Mouse (Mus musculus) monocyte, adult 2 months (primary cell): ENCODE data around the gene Osbpl11.
A peak's percentile ranks its signal among the peaks of the same experiment; 100 is the strongest.
"Not testable (repeated sequence)": the region's sequence is repeated elsewhere in the genome, so short reads cannot be mapped to it uniquely, and the experiment has no call there.

Experiments
- DNase-seq, 2 experiments: peaks; one replicate each; pipeline ENCODE4 v3.0.0; 2022; ENCODE audit warnings: low spot score in 2 of 2, low read depth in 1 of 2

Osbpl11 gene

DNA sequence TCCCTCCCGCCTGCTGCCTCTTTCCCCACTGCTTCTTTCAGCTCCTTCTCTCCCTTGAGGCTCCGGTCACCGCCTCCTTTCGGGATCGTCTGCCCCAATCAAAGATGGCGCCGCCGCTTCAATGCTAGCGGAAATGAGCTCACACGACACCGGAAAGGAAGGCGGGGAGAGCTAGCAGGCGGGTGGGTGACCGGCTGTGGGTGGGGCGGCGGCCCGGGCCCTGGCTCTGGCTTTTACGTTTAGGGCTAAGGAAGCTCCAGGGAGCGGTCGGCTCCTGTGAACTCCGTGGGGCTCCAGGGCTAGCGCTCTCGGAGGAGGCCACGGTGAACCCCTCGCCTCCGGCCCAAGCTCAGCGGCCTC lies at the start of gene Osbpl11:
TSS of gene Osbpl11 (plus strand) at position 171 of the 360 bp plus-strand sequence.
- peak; percentile 85 to 89 for DNase-seq

DNA sequence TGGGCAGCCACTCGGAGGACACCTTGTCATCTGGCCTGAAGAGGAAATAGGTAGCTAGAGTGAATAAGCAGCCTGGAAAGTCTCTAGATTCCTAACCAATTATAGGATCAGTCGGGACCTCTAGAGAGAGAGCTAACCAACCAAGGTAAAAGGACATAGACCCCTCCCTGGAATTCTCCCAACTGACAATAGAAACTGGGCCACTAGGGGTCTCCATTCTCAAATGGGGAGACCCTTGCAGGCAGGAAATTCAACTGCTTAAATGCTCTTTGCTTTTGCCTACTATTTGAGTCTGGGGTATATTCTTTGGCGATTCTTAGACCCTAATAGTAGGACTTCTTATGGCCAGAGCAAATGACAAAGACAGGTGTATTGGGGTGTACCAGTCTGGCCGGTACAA lies 49.7 kb upstream of the Osbpl11 start:
- no peak for DNase-seq

DNA sequence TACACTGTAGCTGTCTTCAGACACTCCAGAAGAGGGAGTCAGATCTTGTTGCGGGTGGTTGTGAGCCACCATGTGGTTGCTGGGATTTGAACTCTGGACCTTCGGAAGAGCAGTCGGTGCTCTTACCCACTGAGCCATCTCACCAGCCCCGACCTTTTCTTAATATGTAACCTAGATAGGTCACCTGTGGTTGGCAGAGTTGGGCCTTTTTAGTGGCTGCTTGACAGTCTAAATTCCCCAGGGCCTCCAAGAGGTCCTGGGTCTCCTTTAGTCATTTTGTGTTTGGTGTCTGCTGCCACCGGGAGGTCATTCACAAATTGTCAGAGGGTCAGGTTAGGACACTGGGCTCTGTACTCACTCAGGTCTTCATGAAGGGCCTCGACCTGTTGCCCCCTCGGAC lies 45.8 kb upstream of the Osbpl11 start:
- DNase-seq: not testable (repeated sequence)

DNA sequence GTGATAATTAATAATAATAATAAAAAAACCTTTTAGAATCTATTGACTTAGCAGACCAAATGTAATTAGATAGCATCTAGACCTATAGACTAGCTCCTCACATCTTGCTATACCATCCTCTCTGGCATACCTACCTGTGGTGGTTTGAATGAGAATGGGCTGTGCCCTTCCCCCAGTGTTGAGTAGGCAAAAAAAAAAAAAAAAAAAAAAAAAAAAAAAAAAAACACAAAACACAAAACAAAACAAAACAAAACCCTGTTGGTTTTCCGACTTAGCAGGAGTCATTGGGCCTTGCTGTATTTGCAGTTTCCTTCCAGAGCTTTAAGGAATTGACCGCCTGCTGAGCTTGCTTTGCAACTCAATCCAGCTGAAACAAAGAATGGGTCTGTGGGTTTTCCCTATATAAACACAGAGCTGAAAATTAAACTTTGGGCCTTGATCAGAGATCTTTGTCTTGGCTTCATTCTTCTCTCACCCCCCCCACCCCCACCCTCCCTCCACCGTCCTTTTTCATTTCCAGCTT lies 43.1 kb upstream of the Osbpl11 start:
- no peak for DNase-seq

DNA sequence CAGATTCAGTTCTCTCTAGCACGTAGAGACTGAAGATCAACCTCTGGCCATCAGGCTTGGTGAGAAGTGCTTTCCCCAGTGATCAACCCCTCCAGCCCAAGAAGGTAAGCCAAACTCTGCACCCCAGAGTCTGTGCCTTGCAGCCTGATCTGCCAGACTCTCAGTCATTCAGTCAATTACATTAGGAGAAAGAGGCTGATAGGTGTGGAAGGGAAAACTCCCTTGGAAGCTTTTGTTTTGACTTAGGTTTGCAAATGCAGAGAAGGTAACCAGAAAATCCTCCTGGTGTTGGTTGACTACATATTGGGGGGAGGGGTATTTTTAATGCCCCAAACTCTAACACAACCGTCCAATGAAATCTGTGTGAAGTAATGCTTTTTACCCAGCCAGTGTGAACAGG lies 41.4 kb upstream of the Osbpl11 start:
- DNase-seq: no peak

DNA sequence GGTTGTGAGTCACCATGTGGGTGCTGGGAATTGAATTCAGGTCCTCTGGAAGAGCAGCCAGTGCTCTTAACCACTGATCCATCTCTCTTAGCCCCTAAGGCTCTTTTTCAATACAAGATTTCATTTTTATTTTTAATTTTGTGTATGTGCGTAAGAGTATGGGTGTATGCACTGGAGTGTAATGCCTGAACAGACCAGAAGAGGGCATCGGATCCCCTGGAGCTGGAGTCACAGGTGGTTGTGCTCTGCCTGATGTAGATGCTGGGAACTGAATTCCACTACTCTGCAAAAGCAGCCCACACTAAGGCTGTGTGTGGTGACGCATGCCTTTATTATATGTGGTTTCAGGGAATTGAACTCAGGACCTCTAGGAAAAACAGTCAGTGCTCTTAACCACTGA lies 38.7 kb upstream of the Osbpl11 start:
- DNase-seq: no peak

DNA sequence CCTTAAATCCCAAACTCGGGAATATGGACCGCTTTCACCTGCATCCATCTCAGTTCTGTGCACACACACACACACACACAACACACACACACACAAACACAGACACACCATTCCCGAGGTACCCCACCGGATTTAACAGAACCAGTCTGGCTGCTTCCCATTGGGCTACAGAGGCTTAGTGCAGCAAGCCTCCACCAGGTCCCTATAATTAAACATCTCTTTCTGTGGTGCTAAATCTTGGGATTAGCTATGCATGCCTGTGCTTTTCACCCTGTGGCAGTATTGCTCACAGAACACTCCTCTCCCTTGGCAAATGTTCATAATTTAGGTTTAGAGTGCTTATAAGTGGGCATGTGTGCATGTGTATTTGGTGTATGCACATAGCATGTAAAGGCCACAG lies 36.7 kb upstream of the Osbpl11 start:
- no peak for DNase-seq

DNA sequence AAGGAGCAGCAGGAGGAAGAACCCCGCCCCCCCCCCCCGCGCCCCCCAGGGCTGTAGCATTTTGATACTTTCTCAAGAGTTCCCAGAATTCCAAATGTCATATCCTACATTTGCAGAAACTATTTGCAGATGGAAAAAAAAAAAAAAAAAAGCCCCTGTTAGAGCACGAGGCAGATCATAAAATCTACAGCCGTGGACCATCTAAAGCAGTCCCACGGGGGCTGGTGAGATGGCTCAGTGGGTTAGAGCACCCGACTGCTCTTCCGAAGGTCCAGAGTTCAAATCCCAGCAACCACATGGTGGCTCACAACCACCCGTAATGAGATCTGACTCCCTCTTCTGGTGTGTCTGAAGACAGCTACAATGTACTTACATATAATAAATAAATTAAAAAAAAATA lies 34.0 kb upstream of the Osbpl11 start:
- not testable (repeated sequence) for DNase-seq

DNA sequence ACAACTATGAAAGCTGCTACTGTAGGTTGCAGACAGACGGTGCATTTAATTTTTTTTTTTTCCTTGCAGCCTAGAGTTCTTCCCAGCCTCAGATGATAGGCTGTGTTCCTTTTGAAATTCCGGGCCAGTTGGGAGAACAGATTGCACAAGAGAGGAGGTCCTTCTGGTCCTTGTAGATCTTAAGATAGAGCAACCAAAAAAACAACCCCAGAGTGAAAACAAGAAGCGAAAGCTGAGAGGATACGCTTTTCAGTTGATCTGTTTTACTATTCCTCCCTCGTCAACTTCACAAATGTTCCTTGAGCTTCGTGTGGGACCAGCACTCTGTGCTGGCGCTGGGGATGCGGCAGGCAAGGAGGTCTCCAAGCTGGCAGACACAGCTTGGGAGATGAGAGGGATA lies 33.3 kb upstream of the Osbpl11 start:
- DNase-seq: no peak

DNA sequence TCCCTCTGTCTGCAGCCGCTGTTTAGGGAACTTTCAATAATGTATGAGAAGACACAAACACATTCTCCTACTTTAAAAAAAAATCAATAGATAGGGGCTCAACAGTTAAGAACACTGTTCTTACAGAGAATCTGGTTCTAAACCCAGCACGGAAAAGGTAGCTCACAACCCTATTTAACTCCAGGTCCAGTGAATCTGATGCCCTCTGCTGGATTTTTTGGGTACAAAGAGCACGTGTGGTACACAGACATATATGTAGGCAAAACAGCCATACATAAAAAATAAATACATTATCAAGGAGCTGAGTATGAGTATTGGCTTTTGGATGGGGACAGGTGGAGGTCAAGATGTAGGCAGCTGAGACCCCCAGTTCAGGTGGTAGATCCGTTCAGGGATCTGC lies 29.9 kb upstream of the Osbpl11 start:
- DNase-seq: no peak

DNA sequence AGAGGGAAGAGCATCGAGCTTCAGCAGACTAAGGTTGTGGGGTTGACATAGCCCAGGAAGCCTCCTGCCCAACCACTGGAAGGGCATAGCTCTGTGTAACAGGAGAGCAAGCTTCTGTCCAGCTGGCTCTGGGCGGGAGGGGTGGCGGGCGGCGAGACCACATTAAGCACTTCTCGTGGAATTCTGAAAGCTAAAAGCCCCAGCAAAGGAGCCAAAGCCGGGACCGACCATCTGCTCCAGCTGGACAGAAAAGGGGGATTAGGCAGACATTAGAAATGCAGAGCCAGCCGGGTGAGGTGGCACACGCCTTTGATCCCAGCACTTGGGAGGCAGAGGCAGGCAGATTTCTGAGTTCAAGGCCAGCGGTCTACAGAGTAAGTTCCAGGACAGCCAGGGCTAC lies 26.9 kb upstream of the Osbpl11 start:
- DNase-seq: no peak

DNA sequence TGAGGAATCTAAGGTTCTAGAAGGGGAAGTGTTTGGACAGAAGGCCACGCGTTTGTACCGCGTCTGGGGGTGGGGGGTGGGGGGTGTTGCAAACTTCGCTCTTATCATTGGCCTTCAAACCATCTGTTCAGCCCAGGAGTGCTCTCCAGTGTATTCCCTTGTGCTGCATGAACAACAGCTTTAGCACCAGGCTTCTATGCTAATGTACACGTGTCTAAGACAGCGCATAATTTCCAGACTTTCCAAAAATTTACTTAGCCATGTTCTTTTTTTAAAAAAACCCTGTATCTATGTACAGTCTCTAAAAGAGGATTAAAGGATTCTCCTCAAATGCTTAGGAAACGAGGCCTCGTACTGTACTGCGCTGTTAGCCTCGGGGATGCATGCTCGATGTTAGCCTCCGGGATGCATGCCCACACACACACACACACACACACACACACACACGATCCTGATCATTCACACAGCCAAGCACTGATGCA lies 26.2 kb upstream of the Osbpl11 start:
- no peak for DNase-seq

DNA sequence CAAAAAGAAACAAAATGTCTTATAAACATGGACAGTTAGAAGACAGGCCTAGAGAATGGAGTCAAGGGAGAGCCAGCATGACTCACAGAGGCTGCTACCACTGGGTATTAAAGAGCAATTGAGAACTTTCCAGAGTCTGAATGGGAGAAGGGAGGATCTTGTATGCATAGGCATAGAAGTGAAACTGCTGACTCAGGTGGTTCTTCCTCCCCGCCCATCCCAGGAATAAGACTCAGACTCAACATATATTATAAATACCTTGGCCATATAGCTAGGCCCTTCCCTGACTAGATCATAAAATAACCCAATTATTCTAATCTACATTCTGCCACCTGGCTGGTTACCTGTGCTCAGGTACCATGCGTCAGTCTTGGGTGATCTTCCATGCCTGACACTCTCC lies 25.5 kb upstream of the Osbpl11 start:
- DNase-seq: no peak

DNA sequence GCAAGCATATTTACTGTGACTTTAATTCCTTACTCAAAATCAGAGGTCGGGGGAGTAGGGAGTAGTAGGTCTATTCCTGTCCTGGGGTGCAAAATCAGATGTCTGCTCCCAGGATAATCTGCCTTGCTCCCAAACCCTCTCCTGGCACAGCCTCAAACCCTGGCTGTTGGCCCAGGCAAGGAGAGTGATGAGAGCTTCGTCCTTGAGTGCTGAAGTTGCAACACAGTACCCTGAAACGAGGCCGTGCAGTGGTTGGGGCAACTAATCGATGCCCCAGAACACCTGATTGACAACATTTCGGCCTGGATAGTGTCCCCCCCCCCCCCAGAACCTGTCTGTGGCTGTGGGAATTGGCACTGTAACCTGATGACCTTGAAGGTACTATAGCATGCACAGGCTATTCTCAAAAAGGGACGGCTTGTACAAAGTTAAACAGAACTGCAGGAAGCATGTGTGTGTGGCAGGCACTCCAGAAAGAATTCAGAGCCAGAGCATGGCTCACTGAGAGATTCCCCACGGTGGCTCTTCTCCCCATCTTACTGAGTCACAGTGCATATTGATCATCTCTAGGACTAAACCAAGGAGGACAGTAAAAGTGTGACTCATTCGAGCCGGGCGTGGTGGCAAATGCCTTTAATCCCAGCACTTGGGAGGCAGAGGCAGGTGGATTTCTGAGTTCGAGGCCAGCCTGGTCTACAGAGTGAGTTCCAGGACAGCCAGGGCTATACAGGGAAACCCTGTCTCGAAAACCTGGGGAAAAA lies 21.4 kb upstream of the Osbpl11 start:
- no peak for DNase-seq

DNA sequence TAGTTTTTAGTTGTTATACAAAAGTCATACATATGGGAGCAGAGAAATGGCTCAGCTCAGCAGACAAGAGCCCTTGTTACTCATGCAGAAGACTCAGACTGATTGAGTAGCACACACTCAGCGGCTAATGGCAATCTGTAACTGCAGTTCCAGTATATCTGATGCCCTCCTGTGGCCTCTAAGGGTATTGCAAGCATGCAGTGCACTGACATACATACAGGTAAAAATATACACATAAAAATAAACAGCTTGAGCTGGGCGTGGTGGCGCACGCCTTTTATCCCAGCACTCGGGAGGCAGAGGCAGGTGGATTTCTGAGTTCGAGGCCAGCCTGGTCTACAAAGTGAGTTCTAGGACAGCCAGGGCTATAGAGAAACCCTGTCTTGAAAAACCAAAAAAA lies 18.6 kb upstream of the Osbpl11 start:
- DNase-seq: peak in 1 of 2 experiments; percentile 41

DNA sequence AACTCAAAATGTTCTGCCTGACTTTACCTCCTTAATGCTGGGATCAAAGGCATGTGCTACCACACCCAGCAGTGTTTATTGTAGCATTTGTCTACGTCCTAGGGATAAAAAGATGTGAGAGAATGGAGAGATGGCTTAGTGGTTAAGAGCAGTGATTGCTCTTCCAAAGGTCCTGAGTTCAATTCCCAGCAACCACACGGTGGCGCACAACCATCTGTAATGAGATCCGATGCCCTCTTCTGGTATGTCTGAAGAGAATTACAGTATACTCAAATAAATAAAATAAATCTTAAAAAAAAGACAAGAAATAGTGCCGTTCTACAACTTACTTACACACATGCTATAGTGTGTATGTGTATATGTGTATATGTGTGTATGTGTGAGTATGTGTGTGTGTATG lies 17.3 kb upstream of the Osbpl11 start:
- no peak for DNase-seq

DNA sequence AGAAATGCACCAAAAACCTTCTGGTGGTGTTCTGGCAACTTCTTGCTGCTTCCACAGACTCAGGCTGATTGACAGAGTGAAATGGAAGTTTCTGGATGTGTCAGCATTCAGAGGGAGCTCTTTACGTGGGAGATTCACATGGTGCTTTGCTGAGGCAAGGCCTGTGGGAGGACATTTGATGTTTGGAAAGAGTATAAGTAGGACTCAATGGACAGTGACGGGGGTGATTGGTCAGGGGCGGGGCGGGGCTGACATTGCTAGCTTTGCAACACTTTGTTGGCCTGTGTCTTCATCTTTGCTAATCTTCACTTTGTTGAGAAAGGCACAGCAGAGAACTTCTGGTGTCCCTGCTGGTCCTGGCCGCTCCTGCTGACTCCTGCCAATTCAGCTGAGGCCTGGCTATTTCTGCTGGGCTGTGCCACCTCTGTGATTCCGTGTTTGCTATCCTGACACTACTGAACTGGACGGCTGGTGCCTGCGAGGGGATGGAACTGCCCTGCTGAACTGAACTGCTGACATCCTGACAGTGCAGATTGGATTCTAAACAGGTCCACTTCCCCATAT lies 15.3 kb upstream of the Osbpl11 start:
- DNase-seq: no peak

DNA sequence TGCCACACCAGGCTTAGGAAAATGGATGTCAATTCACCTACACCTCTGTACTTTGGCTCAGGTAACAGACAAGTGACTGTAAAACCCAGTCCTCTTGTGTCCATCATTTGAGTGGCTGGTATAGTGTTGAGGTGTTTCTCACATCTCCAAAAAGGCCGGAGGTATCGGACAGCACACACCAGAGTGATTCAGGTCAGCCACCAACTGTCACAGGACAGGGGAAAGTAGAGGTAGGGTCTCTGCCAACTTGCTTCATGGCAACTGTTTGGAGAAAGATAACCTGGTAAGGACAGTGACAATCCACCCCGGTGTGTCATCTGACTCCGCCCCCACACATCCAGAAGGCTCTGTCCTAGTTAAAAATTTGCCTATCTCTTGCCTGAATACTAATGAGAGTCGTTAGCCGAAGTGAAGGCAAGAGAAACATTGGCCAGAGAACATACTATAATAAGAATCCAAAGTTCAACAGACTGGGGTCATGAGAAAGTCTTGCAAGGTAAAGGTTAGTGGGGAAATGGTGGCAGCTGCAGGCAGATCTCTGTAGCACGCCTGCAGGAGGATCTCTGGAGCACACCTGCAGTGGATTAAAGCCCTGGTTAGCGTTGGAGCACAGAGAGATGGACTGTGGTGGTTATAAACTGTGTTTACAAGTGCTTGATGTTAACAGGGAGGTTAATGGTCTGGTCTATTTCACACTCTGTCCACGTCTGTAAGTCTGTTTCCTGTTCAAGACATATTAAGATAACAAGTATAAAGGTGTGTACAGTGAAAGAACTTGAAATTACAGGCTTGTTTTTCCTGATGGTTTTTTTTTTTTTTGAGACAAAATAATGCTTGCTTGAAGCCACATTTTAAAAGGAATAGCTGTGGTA lies 13.9 kb upstream of the Osbpl11 start:
- no peak for DNase-seq

DNA sequence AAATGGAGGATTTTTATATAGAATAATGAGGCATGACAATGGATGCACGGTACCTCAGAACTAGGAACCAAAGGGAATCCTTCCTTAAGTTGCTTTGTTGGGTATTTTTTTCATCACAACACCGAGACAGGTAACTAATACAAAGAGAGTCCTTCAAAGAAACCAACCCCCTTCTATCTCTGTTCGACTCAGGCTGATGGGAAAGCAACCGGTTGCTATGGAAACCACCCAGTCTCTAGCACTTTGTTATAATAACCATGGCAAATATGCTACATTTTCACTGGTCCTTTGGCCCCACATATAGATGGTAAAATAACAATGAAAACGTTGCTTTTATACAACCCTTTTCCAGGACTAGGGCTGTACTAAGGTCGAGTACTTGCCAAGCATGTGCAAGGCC lies 13.1 kb upstream of the Osbpl11 start:
- DNase-seq: no peak

DNA sequence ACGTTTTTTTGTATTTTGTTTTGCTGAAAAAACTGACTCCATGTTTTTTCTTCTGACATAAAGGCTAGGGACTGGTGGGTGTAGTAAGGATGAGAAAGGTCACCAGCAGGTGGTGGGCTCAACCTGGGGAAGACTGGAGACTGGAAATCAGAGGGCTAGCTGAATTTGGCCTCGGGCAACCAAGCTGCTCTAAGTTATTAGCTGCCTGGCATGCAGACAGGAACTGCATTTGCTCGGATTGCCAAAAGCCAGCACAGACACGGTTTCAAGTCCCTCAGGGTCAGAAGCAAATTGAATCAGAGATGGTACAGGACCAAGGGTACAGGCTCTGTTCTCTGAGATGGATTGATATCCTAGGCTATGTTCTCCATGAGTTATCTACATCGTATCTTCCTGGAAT lies 11.7 kb upstream of the Osbpl11 start:
- DNase-seq: no peak

DNA sequence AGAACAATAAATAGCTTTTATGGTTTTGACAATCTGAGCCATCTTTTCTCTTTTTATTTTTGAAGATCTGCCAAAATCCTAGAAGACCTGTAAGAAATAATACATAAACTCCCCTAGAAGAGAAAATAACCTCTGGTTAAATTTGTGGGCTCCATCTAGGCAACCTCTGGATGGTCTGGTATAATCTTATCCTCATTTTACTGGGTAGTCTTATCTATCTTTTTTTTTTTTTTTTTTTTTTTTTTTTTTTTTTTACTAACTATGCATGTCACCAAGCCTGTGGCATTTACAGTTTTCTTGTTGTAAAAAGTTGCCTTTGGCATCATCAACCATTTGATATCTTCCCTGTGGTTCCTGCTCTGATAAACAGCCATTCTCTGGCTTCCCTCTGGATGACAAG lies 10.2 kb upstream of the Osbpl11 start:
- no peak for DNase-seq

DNA sequence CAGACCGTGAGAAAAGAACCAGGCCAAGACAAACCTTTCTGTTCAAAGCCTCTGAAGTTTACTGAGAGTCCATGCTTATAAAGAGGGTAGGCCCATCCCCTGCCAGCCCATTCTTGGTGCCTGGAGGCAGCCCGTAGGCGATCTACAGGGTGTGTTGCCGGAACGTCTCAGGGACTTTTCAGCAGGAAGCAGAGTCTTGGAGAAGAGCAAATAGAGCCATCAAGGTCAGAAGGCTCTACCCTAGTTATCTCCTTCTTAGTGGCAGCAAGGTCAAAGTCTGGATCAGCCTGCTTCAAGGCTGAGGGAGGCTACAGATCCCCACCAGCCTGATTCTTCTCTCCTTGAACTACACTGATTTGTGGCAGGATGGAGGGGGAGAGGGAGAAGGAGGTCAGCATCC lies 8.0 kb upstream of the Osbpl11 start:
- DNase-seq: not testable (repeated sequence)
